Mouse (Mus musculus) 3134 (cell line): ENCODE results near the gene Kmt5a.
"Not testable (repeated sequence)": the region's sequence is repeated elsewhere in the genome, so short reads cannot be mapped to it uniquely, and the experiment has no call there.

Experiments used
- DNase-seq: peaks from one replicate; pipeline ENCODE4 v3.0.0-alpha.2; 2011; ENCODE audit warnings: low spot score; ENCODE audit not compliant: insufficient read length; ENCODE audit errors: extremely low read depth

Gene Kmt5a

DNA sequence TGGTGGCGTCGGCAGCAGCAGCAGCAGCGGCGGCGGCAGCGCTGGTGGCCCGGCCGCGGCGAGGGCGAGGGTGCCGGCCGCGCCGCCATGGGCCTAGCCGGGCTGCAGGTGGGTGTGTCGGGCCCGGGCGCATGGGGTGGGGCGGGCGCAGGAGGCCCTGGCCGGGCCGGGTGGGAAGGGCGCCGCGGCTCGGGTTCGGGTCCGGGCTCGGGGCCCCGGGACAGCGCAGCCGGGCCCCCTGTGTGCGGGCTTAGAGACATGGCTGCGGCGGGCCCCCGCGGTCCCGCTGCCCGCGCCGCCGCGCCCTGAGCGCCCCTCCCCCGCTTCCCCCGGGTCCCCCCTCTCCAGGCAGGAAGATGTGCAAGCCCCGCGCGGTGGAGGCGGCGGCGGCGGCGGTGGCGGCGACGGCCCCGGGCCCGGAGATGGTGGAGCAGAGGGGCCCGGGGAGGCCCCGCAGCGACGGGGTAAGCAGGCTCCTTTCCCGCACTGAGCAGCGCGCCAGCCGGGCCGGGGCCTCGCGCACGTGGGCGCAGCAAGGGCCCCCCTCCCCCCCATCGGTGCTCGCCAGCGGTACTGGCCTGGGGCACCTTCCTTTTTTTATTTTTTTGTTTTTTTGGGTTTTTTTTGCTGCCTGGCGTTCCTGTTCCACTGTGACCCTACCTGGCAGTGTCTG, 6.0 kb downstream of the Kmt5a start:
- DNase-seq = peak; percentile 45

DNA sequence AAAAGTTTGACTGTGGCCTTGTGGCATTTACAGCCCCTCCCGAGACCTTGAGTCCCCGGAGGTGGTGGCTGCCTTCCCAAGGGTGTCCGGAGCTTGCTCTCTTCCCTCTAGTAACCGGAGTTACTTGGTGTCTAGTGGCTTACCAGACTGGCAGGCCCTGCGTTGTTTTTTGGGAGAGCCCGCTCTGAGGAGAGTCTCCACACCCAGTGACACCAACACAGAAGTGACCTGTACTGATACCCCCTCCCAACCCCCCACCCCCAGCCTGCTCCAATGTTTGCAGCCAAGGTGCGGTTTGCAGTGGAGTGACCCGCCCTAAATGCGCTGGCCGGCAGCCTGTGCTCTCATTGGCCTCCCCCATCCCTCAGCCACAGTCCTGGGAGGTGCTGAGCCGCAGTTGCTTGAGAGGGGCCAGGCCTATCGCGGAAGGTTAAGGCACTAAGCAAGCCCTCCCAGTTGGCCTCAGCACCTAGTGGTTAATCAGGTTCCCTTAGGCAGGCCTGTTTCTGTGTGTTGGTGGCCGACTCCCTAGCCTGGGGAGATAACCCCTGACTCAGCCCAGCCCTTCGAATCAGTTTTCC, 6.7 kb downstream of the Kmt5a start:
- DNase-seq = peak; percentile 92

DNA sequence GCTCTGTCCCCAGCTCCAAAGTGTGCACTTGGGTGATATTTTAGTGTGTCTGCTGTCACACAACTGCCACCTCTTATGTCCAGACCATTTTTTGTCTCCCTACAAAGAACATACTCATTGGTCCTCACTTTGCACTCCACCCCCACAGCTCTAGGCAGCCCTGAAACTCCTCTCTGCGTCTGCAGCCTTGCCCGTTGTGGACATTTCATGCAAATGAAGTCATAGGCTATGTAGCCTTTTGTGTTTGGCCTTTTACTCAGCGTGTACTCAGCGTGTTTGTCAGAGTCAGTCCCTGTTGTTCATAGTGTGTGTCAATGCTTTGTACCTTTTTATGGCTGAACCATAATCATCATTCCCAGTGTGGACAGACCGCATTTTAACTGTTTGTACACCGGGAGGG, 9.8 kb downstream of the Kmt5a start:
- DNase-seq = no peak

DNA sequence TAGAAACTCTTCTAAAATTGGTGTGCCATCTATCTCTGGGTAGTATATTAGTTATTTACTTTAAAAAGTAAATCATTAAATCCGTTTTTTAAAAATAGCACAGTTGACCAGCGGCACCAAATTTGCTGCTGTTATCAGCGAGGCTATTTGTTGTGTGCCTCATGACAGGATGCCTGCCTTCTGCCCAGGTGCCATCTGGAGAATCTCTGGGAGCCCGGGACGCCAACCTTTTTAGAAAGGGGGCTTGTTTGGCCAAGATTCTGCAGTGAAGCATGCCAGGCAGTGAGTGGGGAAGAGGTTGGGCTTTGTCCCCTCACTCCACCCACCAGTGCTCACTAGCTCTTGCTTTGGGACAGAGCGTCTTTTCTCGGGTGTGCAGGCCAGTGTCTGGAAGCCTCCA, 10.3 kb downstream of the Kmt5a start:
- DNase-seq = no peak

DNA sequence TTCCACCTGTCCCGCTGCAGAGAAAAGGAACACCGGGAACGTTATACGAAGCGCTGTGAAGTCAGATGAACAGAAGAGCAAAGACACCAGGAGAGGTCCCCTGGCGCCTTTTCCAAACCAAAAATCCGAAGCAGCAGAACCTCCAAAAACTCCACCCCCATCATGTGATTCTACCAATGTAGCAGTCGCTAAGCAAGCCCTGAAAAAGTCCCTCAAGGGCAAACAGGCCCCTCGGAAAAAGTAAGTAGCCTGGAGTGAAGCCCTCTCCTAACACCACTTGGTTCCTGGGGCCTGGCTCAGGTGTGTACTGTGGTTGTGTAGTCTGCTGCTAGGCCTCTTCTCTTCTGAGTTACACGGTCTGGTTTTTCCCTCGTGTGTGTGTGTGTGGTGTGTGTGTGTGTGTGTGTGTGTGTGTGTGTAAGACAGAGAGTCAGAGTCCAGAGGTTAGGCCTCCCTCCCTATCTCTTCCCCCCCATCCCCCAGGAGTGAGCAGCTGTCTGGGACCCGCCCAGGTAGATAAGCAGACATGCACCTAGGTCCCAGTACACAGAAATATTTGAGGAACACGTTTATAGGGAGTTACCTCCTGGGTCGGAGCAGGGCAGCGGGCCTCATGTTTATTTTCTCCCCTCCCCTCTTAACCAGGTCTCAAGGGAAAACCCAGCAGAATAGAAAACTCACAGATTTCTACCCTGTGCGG, 11.1 kb downstream of the Kmt5a start:
- DNase-seq = no peak

DNA sequence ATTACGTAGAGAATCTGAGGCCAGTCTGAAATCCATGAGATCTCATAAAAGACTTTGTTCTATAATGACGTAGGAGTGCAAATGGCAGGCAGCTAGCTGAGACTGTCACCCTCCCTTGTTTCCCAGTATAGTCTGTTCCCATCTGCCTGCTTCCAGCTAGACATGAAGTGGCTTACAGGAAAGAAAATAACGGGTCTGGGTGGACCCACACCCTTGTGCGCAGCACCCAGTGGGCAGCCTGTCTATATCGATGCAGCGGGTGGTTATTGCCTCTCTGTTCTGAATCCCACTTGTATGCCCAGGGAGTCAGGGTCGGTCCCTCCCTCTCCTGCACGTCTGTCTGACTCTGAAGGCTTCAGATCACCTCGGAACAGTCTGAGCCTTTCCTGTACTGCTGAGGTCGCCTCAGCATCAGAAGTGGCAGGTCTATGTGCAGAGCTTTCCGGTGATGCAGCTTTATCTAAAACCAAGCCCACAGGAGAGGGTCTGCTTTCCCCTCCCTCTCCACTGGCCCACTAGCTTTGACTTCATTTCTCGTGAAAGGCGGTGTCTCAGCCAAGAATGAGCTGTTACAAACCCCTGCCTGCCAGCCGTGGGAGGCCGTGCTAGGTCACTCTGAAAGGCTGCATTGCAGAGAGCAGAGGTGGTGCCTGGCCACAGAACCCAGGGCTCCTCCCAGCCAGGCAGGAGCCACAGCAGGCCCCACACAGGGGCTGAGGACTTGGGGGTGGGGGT, 12.9 kb downstream of the Kmt5a start:
- DNase-seq = no peak

DNA sequence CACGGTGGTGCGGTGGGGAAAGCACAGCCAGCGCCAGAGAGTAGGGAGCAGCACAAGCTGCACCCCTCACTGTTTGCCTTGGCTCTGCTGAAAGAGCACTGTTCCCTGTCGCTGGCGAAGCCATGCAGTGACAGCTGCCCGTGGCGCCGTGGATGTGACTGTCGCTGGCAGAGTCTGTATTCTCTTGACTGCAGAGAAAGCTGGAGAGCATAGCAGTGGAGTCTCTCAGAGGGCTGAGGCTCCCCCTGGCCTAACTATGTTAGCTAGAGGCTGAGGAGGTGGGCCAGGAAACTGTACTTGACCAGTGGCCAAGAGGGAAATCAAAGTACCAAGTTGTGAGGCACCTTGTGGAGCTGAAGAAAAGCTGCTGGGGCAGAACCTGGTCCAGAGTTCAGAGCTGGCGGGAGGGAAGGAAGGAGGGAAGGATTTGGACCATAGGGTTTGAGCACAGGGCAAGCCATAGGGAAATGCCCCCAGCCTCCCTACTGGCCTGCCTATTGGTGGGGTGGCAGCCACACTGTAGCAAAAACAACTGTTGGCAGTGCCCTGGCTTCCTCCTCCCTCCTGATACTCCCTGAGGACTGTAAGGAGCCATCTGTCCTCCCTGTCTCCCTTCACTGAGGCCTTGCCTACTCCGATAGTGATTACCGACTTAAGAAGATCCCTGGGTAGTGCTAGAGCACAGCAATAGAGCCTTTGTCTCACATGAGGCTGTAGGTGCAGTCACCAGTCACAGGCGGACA, 13.8 kb downstream of the Kmt5a start:
- DNase-seq = no peak

DNA sequence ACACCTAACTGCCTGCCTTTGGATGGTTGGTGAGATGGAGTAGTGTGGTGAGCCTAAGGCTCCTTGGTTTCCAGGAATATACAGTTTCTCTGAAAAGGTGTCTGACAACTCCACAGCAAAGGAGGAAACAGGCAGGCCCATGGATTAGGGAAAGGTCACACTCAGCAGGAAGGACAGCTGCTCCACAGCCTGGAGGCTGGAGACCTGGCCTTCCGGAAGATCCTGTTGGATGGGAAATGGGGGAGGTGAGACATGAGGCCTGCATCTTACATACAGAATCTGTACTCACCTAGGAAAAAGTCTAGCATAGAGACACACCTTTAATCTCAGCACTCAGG, 14.3 kb downstream of the Kmt5a start:
- no peak for DNase-seq

DNA sequence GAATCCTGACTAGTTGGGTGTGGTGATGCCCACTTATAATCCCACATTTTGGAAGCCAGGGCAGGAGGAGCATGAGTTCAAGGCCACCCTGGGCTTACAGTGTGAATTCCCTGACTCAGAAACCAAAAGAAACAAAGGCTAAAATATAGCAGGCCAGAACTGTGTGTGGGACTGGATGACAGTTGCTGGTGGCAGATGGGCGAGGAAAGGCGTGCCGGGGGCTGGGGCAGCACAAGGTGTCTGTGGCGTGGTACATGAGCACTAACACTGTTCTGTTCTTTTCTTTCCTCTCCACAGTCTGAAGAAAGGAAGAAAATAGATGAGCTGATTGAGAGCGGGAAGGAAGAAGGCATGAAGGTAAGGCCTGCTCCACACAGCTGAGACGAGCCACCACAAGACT, 17.0 kb downstream of the Kmt5a start:
- no peak for DNase-seq

DNA sequence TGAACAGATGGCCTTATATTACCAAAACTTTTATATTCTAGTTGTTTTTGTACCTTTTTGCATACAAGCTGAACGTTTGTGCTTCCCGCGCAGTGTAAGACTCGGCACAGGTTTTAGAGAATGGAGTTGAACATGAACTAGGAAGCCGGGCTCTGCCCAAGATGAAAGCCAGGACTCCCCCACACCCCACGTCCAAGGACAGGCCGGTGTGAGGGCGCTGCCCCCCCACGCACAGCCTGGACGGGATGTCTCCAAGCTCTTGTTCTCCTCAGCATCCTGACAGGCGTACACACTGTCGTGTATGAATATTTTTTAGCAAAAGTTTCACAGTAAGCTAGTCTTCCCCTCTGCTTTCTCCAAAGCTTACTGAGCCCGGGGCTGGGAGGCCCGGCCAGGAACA, 21.2 kb downstream of the Kmt5a start:
- DNase-seq = not testable (repeated sequence)

DNA sequence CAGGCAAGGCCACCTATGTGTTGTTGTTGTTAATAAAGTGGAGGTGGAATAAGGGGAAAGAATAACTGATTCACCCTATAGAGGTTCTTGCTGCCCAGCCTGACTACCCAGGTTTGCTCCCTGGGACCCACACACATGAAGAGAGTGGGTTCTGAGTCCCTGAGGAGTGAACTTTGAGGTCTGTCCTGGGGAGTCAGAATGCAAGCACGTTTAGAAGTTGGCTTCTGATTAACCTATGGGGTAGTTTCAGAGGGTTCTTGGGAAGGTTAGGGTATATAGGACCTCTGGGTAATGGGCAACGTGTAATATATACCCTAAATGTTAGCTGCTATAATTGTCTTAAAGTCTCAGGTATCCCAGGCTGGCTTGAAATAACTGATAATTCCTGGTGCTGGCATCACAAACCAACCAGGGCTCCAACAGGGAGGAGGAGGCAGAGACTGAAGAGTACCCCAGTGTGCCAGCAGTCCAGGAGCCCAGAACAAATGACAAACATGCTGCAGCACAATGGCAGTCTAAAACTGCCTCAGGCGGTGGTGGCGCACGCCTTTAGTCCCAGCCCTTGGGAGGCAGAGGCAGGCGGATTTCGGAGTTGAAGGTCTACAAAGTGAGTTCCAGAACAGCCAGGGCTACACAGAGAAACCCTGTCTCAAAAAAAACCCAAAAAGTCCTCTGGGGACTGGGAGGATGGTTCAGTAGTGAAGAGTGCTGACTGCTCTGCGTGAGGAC, 22.7 kb downstream of the Kmt5a start:
- DNase-seq = no peak

DNA sequence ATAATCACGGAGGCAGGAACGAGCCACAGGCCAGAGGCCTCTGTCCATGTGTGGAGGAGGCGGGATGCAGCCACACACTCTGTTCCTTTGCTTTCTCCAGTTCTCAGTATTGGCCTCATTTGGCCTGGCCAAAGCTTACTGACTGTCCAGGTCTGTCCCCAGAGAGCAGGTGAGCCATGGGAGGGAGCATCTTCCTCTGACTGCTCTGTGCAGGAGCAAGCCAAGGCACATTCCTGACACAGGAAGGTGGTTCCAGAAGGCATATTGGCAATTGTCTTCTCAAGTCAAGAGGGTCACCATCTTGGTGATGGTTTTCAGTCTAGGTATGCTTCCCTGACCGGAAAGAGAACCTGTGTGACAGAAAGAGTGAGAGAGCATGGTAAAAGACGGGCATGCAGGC, 23.7 kb downstream of the Kmt5a start:
- no peak for DNase-seq

DNA sequence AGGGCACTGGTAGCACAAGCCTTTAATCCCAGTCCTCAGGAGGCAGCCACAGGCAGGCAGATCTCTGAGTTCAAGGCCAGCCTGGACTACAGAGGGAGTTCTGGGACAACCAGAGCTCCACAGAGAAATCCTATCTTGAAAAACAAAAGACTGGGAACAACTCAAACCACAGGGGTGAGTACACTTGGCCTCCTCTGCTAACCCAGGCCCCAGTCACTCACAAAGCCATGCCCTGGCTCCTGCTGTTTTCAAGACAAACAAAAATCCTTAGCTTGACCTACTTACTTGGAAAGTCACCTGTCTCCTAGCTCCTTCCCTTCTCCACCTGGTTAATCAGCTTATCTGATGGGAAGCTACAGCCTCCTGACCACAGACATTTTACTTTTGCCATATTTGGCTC, 25.2 kb downstream of the Kmt5a start:
- no peak for DNase-seq

DNA sequence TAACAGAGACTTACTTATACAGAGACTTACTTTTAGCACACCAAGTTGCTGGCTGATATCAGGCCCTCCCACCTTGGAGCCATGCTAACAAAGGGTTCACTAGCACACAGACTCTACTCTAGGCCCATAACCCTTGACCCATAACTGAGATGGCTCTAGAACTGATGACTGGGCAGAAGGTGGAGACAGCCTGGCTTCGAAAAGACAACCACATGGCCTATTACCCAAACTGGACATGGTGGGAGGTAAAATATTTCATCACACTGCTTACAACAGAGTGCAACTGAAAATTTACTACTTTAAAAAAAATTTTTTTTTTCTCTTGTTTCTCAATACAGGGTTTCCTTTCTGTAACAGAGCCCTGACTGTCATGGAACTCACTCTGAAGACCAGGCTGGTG, 28.0 kb downstream of the Kmt5a start:
- DNase-seq = no peak

DNA sequence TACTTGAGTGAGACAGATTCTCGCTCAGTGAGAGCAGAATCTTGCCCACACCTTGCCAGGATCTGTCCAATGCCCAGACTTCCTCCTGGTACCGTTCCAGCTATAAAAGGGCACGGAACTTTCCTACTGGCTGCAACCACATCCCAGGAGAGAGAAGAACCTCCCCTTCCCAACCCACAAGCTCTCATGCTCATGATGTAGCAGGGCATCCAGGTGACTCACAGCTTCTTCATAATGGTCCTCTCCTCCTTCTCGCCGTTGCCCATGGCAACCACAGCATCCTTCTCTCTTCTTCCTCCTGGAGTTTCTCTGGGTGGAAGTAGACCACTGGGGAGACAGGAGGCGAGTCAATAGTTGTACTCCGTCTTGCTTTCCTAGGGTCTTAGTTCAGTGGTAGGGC, 28.6 kb downstream of the Kmt5a start:
- no peak for DNase-seq

DNA sequence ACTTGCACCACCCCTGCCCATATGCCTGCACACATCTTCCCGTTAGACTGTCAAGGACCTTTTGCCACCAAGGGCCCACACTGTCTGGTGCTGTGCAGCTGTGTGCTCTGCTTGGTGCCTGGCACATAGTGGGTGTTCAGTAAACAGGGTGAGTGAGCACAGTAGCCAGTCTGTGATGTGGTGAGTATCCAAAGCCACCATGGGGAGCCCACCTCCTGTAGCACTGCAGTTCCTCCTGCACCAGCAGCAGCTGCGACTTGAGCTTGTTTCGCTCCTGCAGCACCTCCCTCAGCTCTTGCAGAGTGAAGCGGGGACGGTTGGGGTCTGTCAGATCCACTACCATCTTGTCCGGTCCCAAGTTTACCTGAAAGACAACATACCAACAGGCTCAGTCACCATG, 29.8 kb downstream of the Kmt5a start:
- no peak for DNase-seq

DNA sequence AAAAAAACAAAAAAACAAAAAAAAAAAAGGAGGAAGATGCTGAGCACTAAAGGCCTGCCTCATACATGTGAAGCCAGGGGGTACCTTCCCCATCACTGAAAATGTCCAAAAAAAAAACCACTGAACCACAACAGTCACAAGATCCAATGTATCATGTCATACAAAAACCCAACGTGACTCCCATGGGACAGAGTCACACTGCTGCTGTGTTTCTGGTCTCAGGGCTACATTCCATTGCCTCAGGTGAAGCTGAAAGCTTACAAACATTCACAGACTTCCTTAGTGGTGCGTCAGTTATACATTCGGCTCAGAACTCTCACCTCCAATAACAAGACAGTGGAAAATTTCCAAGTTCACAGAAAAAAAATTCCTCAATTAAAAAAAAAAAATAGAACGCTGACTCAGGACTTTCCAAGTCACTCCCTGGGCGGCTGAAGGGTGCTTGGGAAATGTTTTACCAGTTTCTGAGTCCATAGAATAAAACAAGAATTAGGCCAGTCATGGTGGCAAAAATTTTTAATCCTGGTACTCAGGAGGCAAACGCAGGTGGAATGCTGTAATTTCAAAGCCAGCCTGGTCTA, 31.0 kb downstream of the Kmt5a start:
- peak; percentile 32 for DNase-seq

DNA sequence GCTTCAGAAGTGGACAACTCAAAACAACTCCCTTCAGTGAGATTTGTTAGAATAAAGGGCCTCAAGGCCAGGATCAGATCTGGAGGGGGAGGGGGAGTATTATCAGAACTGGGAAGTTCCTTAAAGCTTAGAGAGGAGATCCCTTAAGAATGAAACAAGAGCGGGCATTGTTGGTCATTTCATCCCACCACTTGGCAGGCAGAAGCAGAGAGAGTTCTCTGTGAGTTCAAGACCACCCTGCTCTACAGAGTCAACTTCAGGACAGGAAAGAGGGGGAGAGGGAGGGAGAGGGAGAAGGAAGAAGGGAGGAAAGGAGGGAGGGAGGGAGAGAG, 39.1 kb downstream of the Kmt5a start:
- DNase-seq = no peak

DNA sequence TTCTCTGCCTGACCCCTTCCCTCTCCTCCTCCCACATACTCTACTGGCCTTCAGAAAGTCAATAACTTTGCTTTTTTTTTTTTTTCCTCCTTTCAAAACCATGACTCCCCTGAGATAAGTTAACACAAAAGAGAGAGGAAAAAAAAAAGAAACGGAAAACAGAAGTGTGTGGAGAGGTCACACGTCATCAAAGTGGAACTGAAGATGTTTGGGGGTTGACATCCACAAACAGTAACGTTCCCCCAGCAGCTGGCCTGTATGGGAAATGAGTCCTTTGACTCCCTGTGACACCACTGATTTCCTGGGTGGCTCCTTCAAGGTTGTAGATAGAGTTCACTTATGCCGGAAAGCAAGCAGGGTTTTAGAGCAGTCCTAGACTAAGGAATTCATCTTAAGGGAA, 40.4 kb downstream of the Kmt5a start:
- no peak for DNase-seq

DNA sequence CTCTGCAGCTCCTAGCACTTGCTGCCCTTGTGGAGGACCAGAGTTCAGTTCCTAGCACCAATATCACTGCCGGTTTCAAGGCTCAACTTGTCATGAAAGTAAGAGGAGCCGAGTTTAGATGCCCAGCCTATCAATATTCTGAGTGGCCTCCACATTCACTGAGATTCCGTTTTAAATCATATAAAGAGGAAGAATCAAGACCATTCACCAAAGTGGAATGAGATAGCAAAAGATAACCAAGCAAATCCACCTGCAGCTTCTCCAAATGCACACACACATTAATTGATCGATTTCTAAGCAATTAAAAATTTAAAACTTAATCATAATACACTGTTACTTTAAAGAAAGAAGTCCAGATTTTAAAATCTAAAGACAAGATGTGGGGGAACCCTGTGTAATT, 42.0 kb downstream of the Kmt5a start:
- DNase-seq = no peak
